Mouse (Mus musculus) limb, embryonic 15.5 days (tissue): ENCODE data around the gene Pi4k2b. TPM values are rescaled to one million over a fixed set of nuclear protein-coding genes. Genes with fewer than 3 reads are reported as not detected.
"Not testable (repeated sequence)": the region's sequence is repeated elsewhere in the genome, so short reads cannot be mapped to it uniquely, and the experiment has no call there.

Experiments
- ATAC-seq: fragments of 200-750 bp; cut with Nextera tagmentation; 2 replicates; pipeline ENCODE4 v1.8.0; 2017; ENCODE audit warnings: low read depth, moderate TSS enrichment; ENCODE audit not compliant: insufficient number of reproducible peaks, low FRiP score, low TSS enrichment
- H3K27ac ChIP-seq: fragments of 300-500 bp; sonication (generic); 2 replicates; pipeline ENCODE4 v1.5.1; 2015; ENCODE audit warnings: moderate library complexity, mild to moderate bottlenecking, inconsistent platforms
- H3K27me3 ChIP-seq: fragments of 300-500 bp; sonication (generic); 2 replicates; pipeline ENCODE4 v1.6.1; 2015; ENCODE audit warnings: inconsistent platforms
- H3K36me3 ChIP-seq: fragments of 300-500 bp; sonication (generic); 2 replicates; pipeline ENCODE4 v1.6.1; 2015; ENCODE audit warnings: inconsistent platforms
- H3K4me1 ChIP-seq: fragments of 300-500 bp; sonication (generic); 2 replicates; pipeline ENCODE4 v1.6.1; 2015; ENCODE audit warnings: inconsistent platforms
- H3K4me2 ChIP-seq: fragments of 300-500 bp; sonication (generic); 2 replicates; pipeline ENCODE4 v1.6.1; 2015; ENCODE audit warnings: mild to moderate bottlenecking, inconsistent platforms
- H3K4me3 ChIP-seq: fragments of 300-500 bp; sonication (generic); 2 replicates; pipeline ENCODE4 v1.5.1; 2015; ENCODE audit warnings: mild to moderate bottlenecking, inconsistent platforms
- H3K9ac ChIP-seq: fragments of 300-500 bp; sonication (generic); 2 replicates; pipeline ENCODE4 v1.6.1; 2015; ENCODE audit warnings: inconsistent platforms
- H3K9me3 ChIP-seq: fragments of 300-500 bp; sonication (generic); 2 replicates; pipeline ENCODE4 v1.6.1; 2016; ENCODE audit warnings: inconsistent platforms
- WGBS: fragments of 180-500 bp; shearing (Covaris S2); methylation state at CpG from one replicate; pipeline ENCODE4 v1.1.7; 2015; 5-methylcytosine and 5-hydroxymethylcytosine counted together
- polyA plus RNA-seq: library from polyadenylated mRNA; unstranded; fragments of >200 nt; fragmentation: Nextera tagmentation; extraction: Ambion mirVana; gene quantifications from 2 replicates; pipeline ENCODE4 v1.2.1, GENCODE M21; 2015

The Pi4k2b gene
- polyA plus RNA-seq, 1 experiment from 2014 or later: 19.0 TPM

DNA sequence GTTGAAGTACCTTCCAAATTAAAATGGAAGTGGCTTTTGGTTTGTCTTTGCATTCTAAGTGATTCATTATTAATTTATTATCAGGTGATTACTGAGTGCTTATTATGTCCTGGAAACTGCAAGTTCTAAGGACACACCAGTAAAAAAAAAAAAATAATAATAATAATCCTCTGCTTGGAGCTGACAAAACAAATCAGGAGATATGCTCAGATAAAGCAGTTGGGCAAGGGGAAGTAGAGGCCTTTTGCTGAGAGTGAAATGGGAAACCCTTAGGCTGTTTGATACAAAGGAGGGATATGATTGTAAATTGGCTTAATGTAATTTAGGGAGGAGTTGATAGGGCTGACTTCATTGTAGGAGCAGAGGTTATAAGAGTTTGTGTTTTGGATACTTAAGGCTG, 5.5 kb downstream of the Pi4k2b start:
- ATAC-seq: no peak
- Histone ChIP-seq H3K27me3 (no peaks in the 10 kb centered on the region), H3K4me2 (no peak overlapping the region), H3K4me3 (no peak overlapping the region), H3K27ac (no peak overlapping the region), H3K4me1 (peaks cover 5% of the 10 kb centered on the region; the same call in 1 of the 2 replicates), H3K9ac (no peak overlapping the region), H3K9me3 (no peaks in the 10 kb centered on the region), H3K36me3 (0 out of 2 replicates have a peak, but pooled peaks cover 3% of the 10 kb centered on the region)

DNA sequence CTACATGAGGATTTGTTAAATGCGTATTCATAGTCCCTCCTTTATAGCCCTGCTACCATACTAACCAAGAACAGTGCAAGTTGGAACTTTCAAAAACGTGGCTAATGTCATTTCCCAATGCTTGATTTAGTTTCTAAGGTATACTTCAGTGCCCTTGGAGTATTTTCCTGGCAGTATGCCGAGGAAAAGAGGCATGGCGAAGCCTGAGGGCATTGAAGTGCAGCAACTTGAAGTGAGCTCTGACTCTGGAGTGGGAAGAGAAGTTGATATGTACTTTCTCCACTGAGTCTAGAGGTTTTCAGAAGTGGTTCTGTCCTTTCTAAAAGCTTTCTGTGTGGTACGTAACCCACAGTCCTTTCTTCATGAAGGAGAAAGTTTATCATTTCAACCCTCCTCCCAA, 7.4 kb downstream of the Pi4k2b start:
- ATAC-seq: no peak
- Histone ChIP-seq H3K4me2 (no peak overlapping the region), H3K27me3 (no peaks in the 10 kb centered on the region), H3K27ac (no peak overlapping the region), H3K9ac (no peak overlapping the region), H3K4me3 (no peak overlapping the region), H3K9me3 (no peaks in the 10 kb centered on the region), H3K4me1 (no peaks in the 10 kb centered on the region), H3K36me3 (peaks cover 10% of the 10 kb centered on the region)
- 67% methylated on average over 5 of the region's 5 CpGs for WGBS

DNA sequence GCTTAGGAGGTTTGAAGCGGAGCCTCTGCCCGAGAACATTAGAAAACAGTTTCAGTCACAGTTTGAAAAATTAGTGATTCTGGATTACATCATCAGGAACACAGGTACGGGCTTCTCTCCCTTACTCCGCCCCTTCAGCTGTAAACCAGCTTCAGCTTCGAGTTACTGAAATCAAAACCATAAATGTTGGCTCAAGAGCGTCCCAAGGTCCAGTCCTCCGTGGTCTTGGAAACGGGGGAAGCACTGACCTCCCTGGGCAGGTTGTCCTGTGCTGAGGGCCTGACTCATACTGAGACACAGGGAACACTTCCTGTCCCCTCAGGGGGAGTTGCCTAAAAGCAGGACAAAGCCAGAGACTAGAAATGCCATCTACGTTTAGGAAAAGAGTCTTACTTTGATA, 11.8 kb downstream of the Pi4k2b start:
- WGBS: 65% methylated on average over 9 of the region's 9 CpGs

DNA sequence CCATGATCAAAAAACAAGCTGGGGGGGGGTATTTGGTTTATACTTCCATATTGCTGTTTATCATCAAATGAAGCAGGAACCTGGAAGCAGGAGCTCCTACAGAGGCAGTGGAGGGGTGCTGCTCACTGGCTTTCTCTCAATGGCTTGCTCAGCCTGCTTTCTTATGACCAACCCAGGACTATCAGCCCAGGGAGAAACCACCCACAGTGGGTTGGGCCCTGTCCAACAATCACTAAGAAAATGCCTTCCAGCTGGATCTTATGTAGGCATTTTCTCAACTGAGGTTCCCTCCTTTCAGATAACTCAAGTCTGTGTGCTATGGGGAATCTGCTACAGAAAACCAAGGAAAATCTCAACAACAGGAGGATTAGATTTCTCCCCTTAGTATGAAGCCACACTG, 12.8 kb downstream of the Pi4k2b start:
- no peak overlapping the region for H3K9ac ChIP-seq
- no peaks in the 10 kb centered on the region for H3K9me3 ChIP-seq
- ATAC-seq: no peak
- H3K4me2 ChIP-seq: no peak overlapping the region
- H3K4me3 ChIP-seq: no peak overlapping the region
- no peak overlapping the region for H3K27ac ChIP-seq
- no peaks in the 10 kb centered on the region for H3K4me1 ChIP-seq
- no peaks in the 10 kb centered on the region for H3K27me3 ChIP-seq
- H3K36me3 ChIP-seq: peaks cover 28% of the 10 kb centered on the region

More for the DNA sequence above, 11.8 kb downstream of the Pi4k2b start:
- Histone ChIP-seq H3K27ac (no peak overlapping the region), H3K4me1 (no peaks in the 10 kb centered on the region), H3K9ac (no peak overlapping the region), H3K36me3 (peaks cover 28% of the 10 kb centered on the region), H3K4me3 (no peak overlapping the region), H3K9me3 (no peaks in the 10 kb centered on the region), H3K4me2 (no peak overlapping the region), H3K27me3 (no peaks in the 10 kb centered on the region)
- no peak for ATAC-seq

DNA sequence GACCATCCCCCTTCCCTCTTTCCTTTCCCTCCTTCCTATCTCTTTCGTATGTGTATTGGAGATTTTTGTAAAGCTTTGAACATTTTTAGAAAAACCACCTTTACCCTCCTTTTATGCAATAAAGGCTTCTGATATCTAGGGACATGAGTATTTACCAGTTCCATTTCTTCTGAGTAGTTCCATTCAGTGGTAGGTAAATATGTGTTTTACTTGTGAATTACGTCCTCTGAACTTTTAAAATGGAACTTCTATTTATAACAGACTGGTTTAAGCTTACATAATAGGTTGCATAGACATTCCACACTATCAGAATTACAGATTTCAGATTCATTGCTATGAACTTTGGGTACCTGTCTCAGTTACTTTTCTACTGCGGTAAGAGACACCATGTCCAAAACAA, 14.0 kb downstream of the Pi4k2b start:
- Histone ChIP-seq H3K9me3 (no peaks in the 10 kb centered on the region), H3K36me3 (peaks cover 32% of the 10 kb centered on the region), H3K27ac (no peak overlapping the region), H3K4me1 (no peaks in the 10 kb centered on the region), H3K4me3 (no peak overlapping the region), H3K4me2 (no peak overlapping the region), H3K9ac (no peak overlapping the region), H3K27me3 (no peaks in the 10 kb centered on the region)
- 93% methylated on average over 3 of the region's 3 CpGs for WGBS
- ATAC-seq: no peak

DNA sequence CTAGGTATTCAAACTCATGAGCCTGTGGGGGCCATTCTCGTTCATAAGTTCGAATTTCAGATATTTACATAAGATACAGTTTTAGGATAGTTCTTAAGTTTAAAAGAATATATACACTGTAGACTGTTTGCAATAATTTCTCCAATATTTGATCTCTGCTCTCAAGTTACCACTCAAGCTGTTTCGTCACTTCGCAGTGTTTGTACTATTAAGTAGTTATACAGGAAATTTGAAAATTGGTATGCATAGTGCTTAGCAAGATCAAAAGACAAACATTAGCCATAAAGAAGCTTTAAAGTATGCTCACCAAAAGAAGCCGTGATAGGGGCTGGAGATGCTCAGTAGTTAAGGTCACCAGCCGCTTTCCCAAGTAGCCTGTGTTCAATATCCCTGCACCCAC, 14.6 kb downstream of the Pi4k2b start:
- Histone ChIP-seq H3K4me1 (no peaks in the 10 kb centered on the region), H3K27me3 (no peaks in the 10 kb centered on the region), H3K36me3 (peaks cover 31% of the 10 kb centered on the region), H3K27ac (no peak overlapping the region), H3K4me2 (no peak overlapping the region), H3K9ac (no peak overlapping the region), H3K4me3 (no peak overlapping the region), H3K9me3 (no peaks in the 10 kb centered on the region)
- 85% methylated on average over 6 of the region's 6 CpGs for WGBS
- no peak for ATAC-seq

DNA sequence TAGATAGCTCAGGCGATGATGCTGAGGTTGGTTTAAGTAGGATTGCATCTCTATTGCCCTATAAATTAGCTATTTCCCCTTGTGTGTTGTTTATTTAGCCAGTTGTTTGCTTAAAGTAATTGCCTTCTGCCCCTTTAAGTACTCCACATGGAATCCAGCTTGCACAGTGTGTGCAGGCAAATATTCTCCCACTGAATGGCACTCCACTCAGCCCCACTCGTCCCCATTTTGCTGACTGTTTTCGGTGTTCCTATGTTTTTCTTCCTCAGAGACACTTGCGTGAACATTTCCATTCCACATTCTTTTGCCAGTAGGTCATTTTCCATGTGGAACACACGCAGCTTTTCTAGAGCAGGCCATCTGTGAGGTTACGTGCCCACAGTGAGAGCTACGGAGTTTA, 21.2 kb downstream of the Pi4k2b start:
- Histone ChIP-seq H3K4me3 (no peak overlapping the region), H3K27ac (no peak overlapping the region), H3K36me3 (peaks cover 36% of the 10 kb centered on the region), H3K4me1 (no peaks in the 10 kb centered on the region), H3K9me3 (no peaks in the 10 kb centered on the region), H3K4me2 (no peak overlapping the region), H3K27me3 (no peaks in the 10 kb centered on the region), H3K9ac (no peak overlapping the region)
- no peak for ATAC-seq
- 53% methylated on average over 7 of the region's 7 CpGs for WGBS

DNA sequence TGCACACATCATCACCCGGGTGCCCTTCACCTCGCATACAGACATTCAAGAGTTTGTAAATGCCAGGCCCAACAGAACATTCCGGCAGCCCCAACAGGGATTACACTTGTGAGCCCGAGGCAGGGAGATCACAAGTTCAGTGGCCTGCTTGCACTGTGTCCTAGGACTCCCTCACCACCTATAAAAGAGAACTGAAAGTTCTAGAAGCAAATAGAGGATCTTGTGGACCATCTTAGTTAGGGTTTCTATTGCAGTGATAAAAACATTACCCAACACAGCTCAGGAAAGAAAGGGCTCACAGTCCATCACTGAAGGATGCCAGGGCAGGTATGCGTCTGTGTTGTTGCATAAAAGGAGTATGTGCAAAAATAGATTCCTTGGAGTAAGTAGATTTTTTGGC, 32.9 kb downstream of the Pi4k2b start:
- Histone ChIP-seq H3K27me3 (no peaks in the 10 kb centered on the region), H3K9me3 (no peaks in the 10 kb centered on the region), H3K4me2 (no peak overlapping the region), H3K9ac (no peak overlapping the region), H3K4me1 (no peaks in the 10 kb centered on the region), H3K36me3 (peaks cover 3% of the 10 kb centered on the region), H3K27ac (no peak overlapping the region), H3K4me3 (no peak overlapping the region)
- no peak for ATAC-seq
- WGBS: 83% methylated on average over 5 of the region's 5 CpGs

DNA sequence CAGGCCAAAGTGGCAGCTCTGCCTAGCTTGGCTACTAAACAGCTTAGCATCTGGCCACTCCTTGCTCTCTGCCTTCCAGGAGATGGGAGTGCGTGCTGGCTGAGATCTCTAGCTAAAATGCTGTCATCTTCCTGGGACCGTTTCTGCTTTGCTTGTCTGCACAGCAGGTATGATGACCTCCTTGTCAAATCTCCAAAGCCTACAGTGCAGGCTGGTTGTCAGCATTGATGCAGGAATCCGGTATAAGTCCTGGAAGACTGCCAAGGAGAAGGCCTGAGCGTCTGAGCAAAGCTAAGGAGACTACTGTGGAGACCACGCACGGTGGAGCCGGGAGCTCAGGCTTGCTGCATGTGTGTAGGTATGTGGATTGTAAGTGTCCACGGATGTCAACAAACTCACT, 33.9 kb downstream of the Pi4k2b start, which contains the start of gene Zcchc4:
Zcchc4 (plus strand) TSS at position 173 of the 400 bp plus-strand sequence.
- no peak for ATAC-seq
- H3K9me3 ChIP-seq: no peaks in the 10 kb centered on the region
- WGBS: 65% methylated on average over 8 of the region's 8 CpGs

DNA sequence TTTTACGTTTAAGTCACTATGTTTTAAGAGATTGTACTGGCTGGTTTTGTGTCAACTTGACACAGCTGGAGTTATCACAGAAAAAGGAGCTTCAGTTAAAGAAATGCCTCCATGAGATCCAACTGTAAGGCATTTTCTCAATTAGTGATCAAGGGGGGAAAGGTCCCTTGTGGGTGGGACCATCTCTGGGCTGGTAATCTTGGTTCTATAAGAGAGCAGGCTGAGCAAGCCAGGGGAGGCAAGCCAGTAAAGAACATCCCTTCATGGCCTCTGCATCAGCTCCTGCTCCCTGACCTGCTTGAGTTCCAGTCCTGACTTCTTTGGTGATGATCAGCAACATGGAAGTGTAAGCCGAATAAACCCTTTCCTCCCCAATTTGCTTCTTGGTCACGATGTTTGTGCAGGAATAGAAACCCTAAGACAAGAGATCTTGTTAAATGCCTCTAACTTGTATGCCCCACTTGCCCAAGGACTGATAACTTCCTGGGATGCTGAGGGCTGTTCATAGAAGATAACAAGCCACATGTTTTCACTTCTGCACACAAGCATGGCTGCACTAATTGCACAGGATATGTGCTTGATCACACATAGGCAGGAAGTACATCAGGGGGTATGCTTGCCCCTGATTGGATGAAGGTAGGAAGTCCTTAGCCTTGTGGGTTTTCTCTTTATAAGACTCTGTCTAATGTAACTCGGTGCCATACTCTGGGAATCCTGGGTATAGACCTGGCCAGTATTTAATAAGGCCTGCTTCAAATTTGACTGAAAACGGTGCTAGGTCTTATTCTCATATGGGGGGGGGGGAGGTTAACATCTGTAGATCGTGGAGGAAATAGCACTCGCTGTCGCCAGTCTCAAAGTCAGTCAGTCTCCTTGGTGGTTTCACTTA, 35.3 kb downstream of the Pi4k2b start:
- H3K4me1 ChIP-seq, H3K4me3 ChIP-seq, H3K36me3 ChIP-seq, H3K27me3 ChIP-seq, H3K9ac ChIP-seq, H3K9me3 ChIP-seq, H3K27ac ChIP-seq, H3K4me2 ChIP-seq: not testable (repeated sequence)
- WGBS: 85% methylated on average over 8 of the region's 8 CpGs
- ATAC-seq: 0 out of 2 replicates have a peak, but pooled peaks have one; percentile 35

More for the DNA sequence above, 33.9 kb downstream of the Pi4k2b start, which contains the start of gene Zcchc4:
- no peaks in the 10 kb centered on the region for H3K27me3 ChIP-seq
- no peak within 1 kb of the TSS for H3K4me2 ChIP-seq
- H3K4me1 ChIP-seq: no peaks in the 10 kb centered on the region
- H3K27ac ChIP-seq: no peak within 1 kb of the TSS
- H3K9ac ChIP-seq: no peak within 1 kb of the TSS
- peaks cover 2% of the 10 kb centered on the region; the same call in 1 of the 2 replicates for H3K36me3 ChIP-seq
- H3K4me3 ChIP-seq: no peak within 1 kb of the TSS

DNA sequence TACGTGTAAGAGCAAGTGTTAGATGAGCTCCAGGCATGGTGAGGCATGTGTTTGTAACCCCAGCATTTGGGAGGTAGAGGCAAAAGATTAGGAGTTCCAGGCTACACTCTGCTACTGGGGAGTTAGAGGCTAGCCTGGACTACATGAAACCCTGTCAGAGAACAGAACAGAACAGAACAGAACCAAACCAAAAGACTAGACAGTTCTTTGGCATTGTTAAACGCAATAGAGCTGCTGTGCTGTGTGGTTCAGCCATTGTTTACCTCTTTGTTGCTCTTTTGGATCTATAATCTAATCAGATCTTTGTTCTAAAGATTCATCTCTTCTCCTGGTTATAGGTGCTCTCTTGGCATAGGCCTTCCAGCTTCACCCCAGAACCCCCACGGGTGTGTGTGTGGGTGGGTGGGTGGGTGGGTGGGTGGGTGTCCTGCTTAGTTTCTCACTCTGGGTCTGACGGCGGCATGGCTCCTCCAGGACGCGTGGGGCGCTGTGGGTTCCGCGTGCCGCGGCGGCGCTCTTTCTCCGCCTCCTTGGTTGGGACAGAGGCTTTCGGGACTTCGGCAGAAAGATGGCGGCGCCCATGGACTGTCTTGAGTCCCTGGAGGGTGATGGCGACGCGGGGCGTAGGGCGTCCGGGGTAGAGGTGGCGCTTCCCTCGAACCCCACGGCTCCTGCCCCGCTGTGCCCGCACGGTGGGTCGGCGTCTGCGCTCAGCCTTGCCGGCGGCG, 41.3 kb downstream of the Pi4k2b start:
- H3K36me3 ChIP-seq: peaks cover 18% of the 10 kb centered on the region
- peak overlapping the region; percentile 81 for H3K27ac ChIP-seq
- peak overlapping the region; percentile 55 for H3K4me2 ChIP-seq
- no peaks in the 10 kb centered on the region for H3K9me3 ChIP-seq
- ATAC-seq: peak; percentile 91
- H3K9ac ChIP-seq: peak overlapping the region; percentile 75
- H3K27me3 ChIP-seq: no peaks in the 10 kb centered on the region
- H3K4me3 ChIP-seq: peak overlapping the region; percentile 90
- no peaks in the 10 kb centered on the region for H3K4me1 ChIP-seq
- whole genome bisulfite sequencing: 4% methylated on average over 37 of the region's 37 CpGs

DNA sequence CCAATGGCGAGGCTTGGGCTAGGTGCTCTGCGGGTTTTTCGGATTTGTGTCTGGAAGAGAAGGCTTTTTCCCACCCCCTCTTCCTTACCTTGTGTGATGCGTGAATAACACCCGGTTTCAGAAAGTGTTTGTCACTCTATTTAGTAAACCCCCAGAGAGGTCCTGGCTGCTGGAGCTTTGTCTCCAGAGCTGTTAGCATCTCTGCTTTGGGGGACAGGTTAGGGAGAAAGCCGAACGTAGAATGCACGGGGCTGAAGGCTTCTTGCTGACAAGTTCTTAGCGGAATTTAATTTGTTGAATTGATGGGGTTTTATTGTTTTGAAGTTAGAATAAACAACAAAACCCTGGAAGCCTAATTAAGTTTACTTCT, 41.9 kb downstream of the Pi4k2b start:
- Histone ChIP-seq H3K4me1 (no peaks in the 10 kb centered on the region), H3K9ac (peak overlapping the region; percentile 75), H3K9me3 (no peaks in the 10 kb centered on the region), H3K27me3 (no peaks in the 10 kb centered on the region), H3K36me3 (peaks cover 23% of the 10 kb centered on the region), H3K4me3 (peak overlapping the region; percentile 90), H3K27ac (peak overlapping the region; percentile 81), H3K4me2 (peak overlapping the region; percentile 55)
- no peak; the same call in 1 of the 2 replicates for ATAC-seq
- WGBS: 0% methylated on average over 9 of the region's 9 CpGs
